Mouse (Mus musculus) intestine, embryonic 16.5 days (tissue): Measurements from ENCODE around the gene Kantr. TPM values are rescaled to one million over a fixed set of nuclear protein-coding genes. Genes with fewer than 3 reads are reported as not detected.

Experiments
- ATAC-seq: fragments of 200-750 bp; cut with Nextera tagmentation; 2 replicates; pipeline ENCODE4 v1.8.0; 2017; ENCODE audit warnings: moderate TSS enrichment, moderate library complexity
- H3K27ac ChIP-seq: fragments of 300-500 bp; sonication (generic); 2 replicates; pipeline ENCODE4 v1.5.1; 2014; ENCODE audit warnings: mild to moderate bottlenecking, low read length
- H3K27me3 ChIP-seq: fragments of 300-500 bp; sonication (generic); replicated peaks from 2 replicates; pipeline ENCODE4 v1.6.1; 2014; ENCODE audit warnings: low read length, control low read depth, mixed read lengths; ENCODE audit not compliant: control insufficient read depth, insufficient read depth
- H3K36me3 ChIP-seq: fragments of 300-500 bp; sonication (generic); 2 replicates; pipeline ENCODE4 v1.6.1; 2014; ENCODE audit warnings: low read length, control low read depth; ENCODE audit not compliant: control insufficient read depth, insufficient read depth
- H3K4me1 ChIP-seq: fragments of 300-500 bp; sonication (generic); 2 replicates; pipeline ENCODE4 v1.6.1; 2014; ENCODE audit warnings: low read length, control low read depth, mixed read lengths; ENCODE audit not compliant: control insufficient read depth, insufficient read depth
- H3K4me2 ChIP-seq: fragments of 300-500 bp; sonication (generic); 2 replicates; pipeline ENCODE4 v1.6.1; 2014; ENCODE audit warnings: low read depth, low read length, control low read depth
- H3K4me3 ChIP-seq: fragments of 300-500 bp; sonication (generic); 2 replicates; pipeline ENCODE4 v1.5.1; 2014; ENCODE audit warnings: mild to moderate bottlenecking, low read length
- H3K9ac ChIP-seq: fragments of 300-500 bp; sonication (generic); 2 replicates; pipeline ENCODE4 v1.6.1; 2014; ENCODE audit warnings: low read depth, low read length
- H3K9me3 ChIP-seq: fragments of 300-500 bp; sonication (generic); 2 replicates; pipeline ENCODE4 v1.6.1; 2016; ENCODE audit warnings: low read length, control low read depth; ENCODE audit not compliant: control insufficient read depth
- WGBS: fragments of 180-500 bp; shearing (Covaris S2); extraction: QIAGEN DNeasy Blood & Tissue Kit; methylation state at CpG from one replicate; pipeline ENCODE4 v1.1.7; 2014; 5-methylcytosine and 5-hydroxymethylcytosine counted together
- polyA plus RNA-seq: library from polyadenylated mRNA; unstranded; fragments of >200 nt; fragmentation: Nextera tagmentation; extraction: Ambion mirVana; gene quantifications from 2 replicates; pipeline ENCODE4 v1.2.1, GENCODE M21; 2015

Kantr gene
- polyA plus RNA-seq = 10.6 and 12.9 TPM in 2 replicates

DNA sequence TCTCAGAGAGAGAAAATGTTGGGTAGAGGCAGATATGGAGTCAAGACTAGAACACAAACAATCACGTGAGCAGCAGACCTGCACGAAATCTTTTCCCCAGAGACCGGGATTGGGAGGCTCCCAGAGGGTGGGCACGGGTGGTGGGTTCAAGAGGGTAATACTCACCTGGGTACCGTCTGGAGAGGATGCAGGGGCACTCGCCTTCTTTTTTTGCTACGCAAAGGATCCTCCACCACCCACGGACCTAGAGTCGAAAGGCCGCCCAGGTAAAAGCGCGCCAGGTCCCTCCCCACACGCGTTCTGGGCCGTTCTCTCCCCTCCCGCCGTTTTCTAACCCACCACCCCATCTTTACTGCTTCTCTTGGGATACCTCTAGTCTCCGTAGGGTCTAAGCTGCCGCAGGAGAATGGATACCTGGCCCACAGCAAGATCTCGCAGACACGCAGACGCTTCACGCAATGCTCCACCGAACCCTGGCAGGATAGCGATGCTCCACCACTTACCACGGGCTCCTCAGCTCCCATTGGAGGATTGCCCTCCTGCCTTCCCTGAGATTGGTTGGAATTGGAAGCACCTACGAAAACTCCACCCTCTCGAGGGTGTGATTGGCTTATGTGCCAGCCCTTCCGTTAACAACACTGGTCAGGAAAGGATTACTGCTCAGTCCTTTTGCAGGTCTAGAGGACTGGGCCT, at the start of gene Kantr:
TSS of gene Kantr (minus strand) at position 500 of the 693 bp plus-strand sequence.
- no peaks in the 10 kb centered on the region for H3K4me1 ChIP-seq
- peak within 1 kb of the TSS; percentile 60 for H3K4me3 ChIP-seq
- H3K27ac ChIP-seq = no peak within 1 kb of the TSS
- ATAC-seq = peak; percentile 99
- peak within 1 kb of the TSS; percentile 55 for H3K4me2 ChIP-seq
- WGBS = 10% methylated on average over 29 of the region's 29 CpGs
- H3K9ac ChIP-seq = peak within 1 kb of the TSS; percentile 68
- H3K27me3 ChIP-seq = 0 out of 2 replicates have a peak, but pooled peaks cover 8% of the 10 kb centered on the region
- H3K36me3 ChIP-seq = no peaks in the 10 kb centered on the region
- no peaks in the 10 kb centered on the region for H3K9me3 ChIP-seq

DNA sequence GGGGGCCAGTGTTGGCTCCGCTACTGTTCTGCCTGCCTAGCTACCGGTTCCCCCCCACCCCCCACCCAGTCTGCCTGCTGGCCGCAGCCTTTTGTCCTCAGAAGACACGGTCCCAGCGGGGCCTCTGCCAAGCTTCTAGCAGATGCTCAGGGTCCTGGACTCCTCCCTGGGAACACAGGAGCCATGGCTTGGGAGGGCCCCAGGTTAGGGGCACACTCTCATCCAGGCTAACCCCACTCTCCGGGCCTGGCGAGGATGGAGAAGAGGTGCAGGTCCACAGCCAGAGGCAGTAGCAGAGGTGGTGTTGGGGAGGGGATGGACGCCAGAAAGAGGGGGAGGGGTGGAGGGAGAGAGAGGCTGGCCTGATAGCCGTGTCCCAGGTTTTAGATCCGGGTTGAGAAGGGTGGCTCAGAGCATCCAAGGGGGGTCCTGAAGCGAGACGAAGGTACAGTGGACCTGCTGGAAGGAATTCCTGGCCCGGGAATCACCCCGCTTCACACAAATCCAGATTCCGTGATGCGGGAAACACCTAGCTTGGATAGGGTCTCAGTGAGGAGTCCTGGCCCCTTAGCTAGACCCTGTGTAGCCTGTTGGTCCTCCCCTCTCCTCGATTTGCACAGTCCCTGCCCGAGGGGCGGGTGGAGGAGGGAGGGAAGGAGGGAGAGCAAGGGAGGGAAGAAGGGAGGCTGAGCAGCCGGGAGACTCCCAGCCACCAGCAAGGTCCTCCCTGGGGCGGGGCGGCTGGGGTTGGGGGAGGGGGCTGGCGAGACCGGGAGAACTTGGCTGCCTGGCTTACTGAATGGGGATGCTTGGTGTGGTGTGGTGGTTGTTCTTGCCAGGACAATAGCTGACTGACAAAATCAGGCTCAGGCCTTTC, 41.3 kb upstream of the Kantr start, which contains the start of gene Gpr173:
TSS of gene Gpr173 (minus strand) at position 308 of the 877 bp plus-strand sequence.
- peaks cover 13% of the 10 kb centered on the region; the same call in 1 of the 2 replicates for H3K27me3 ChIP-seq
- no peaks in the 10 kb centered on the region for H3K36me3 ChIP-seq
- 16% methylated on average over 21 of the region's 24 CpGs for WGBS
- no peak within 1 kb of the TSS for H3K27ac ChIP-seq
- no peaks in the 10 kb centered on the region for H3K9me3 ChIP-seq
- H3K9ac ChIP-seq = peak within 1 kb of the TSS; percentile 61
- H3K4me1 ChIP-seq = no peaks in the 10 kb centered on the region
- H3K4me3 ChIP-seq = peak within 1 kb of the TSS; percentile 52
- ATAC-seq = peak; percentile 97
- H3K4me2 ChIP-seq = peak within 1 kb of the TSS; percentile 50

DNA sequence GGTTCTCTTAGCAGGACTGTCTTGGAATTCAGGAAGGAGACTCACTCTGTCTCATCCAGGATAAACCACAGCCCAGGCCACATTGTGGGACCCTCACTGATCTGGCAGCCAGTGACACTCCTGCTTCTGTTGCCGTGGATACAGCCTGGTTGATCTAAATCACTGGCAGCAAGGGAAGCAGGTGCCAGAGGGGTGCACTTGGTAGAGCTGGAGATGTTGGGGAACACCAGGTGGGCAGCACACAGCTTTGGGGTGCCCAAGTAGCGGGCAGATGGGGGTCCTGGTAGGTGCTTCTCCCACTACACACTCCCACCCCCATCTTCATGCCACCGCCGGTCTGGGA, 40.7 kb upstream of the Kantr start:
- H3K9me3 ChIP-seq = no peaks in the 10 kb centered on the region
- WGBS = 25% methylated on average over 4 of the region's 4 CpGs

DNA sequence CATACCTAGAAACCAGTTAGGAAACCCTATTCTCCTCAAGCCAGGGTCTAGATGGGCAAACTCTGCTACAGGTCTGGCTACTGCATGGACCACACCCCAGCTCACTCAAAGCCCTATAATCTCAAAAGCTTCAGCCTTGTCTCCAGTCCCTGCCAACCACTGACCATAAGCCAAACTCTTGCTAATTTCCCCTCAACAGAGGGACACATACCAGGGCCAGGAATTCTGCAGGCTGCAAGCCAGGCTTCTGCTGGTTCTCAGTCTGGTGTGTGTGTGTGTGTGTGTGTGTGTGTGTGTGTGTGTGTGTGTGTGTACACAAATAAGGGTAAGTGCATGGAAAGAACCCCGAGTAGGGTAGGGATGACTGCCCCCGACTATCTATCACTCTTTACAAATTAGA, 39.1 kb upstream of the Kantr start:
- Histone ChIP-seq H3K36me3 (no peaks in the 10 kb centered on the region), H3K4me2 (no peak overlapping the region), H3K27ac (no peak overlapping the region), H3K27me3 (peaks cover 8% of the 10 kb centered on the region; the same call in 1 of the 2 replicates), H3K9me3 (no peaks in the 10 kb centered on the region), H3K9ac (no peak overlapping the region), H3K4me1 (no peaks in the 10 kb centered on the region), H3K4me3 (no peak overlapping the region)
- WGBS = 60% methylated on average over 2 of the region's 2 CpGs
- ATAC-seq = no peak

More for the DNA sequence above, 40.7 kb upstream of the Kantr start:
- peak overlapping the region; percentile 50 for H3K4me2 ChIP-seq
- no peaks in the 10 kb centered on the region for H3K4me1 ChIP-seq
- H3K9ac ChIP-seq = peak overlapping the region; percentile 61
- peak overlapping the region; percentile 52 for H3K4me3 ChIP-seq
- ATAC-seq = 0 out of 2 replicates have a peak, but pooled peaks have one; percentile 4
- H3K27me3 ChIP-seq = peaks cover 12% of the 10 kb centered on the region; the same call in 1 of the 2 replicates
- no peak overlapping the region for H3K27ac ChIP-seq
- H3K36me3 ChIP-seq = no peaks in the 10 kb centered on the region

DNA sequence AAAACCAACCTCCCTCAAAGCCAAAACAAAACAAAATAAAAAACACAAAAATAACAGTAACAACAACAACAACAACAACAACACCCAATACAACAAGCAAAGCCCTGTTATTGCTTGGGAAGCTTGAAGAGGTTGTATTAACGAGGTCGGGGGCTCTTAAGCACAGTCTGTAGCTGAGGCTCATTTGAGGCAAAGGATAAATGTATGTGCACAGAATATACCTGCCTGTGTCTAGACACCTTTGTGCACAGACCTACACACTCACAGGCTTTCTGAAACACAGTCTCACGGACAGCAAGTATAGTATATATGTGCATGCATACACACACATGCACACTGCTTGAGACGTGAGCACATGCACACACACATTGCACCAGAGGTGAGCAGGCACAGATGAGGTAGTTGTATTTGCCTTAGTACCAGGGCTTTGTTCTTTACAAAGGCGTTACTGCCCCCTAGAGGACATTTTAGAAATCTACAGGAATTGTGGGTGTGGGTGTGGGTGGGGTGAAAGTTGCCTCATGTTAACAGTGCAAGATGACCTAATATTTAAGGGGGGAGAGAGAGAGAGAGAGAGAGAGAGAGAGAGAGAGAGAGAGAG, 25.4 kb upstream of the Kantr start:
- H3K4me1 ChIP-seq = no peaks in the 10 kb centered on the region
- 20% methylated on average over 5 of the region's 5 CpGs for WGBS
- H3K27ac ChIP-seq = no peak overlapping the region
- ATAC-seq = peak; percentile 71
- no peaks in the 10 kb centered on the region for H3K9me3 ChIP-seq
- peaks cover 6% of the 10 kb centered on the region; the same call in 1 of the 2 replicates for H3K27me3 ChIP-seq
- no peak overlapping the region for H3K4me2 ChIP-seq
- H3K9ac ChIP-seq = no peak overlapping the region
- no peak overlapping the region for H3K4me3 ChIP-seq
- no peaks in the 10 kb centered on the region for H3K36me3 ChIP-seq

DNA sequence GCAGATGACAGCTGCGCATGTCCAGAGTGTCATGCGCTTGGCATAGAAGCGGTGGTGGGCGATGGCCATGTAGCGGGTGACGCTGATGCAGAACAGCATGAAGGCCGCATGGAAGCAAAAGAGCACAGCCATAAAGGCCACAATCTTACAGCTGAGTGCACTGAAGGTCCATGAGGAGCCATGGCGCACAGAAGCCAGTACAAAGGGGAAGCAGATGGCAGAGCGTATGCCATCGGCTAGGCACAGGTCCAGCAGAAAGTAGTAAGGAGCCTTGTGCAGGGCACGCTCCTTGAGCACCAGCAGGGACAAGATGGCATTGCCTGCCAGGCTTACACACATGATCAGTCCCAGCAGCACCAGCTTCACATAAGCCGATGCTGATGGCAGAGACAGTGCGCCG, 19.7 kb upstream of the Kantr start:
- no peaks in the 10 kb centered on the region for H3K36me3 ChIP-seq
- H3K9ac ChIP-seq = no peak overlapping the region
- H3K9me3 ChIP-seq = no peaks in the 10 kb centered on the region
- ATAC-seq = no peak
- no peak overlapping the region for H3K4me2 ChIP-seq
- no peak overlapping the region for H3K4me3 ChIP-seq
- no peaks in the 10 kb centered on the region for H3K4me1 ChIP-seq
- H3K27me3 ChIP-seq = peaks cover 18% of the 10 kb centered on the region
- H3K27ac ChIP-seq = no peak overlapping the region
- WGBS = 97% methylated on average over 14 of the region's 14 CpGs

DNA sequence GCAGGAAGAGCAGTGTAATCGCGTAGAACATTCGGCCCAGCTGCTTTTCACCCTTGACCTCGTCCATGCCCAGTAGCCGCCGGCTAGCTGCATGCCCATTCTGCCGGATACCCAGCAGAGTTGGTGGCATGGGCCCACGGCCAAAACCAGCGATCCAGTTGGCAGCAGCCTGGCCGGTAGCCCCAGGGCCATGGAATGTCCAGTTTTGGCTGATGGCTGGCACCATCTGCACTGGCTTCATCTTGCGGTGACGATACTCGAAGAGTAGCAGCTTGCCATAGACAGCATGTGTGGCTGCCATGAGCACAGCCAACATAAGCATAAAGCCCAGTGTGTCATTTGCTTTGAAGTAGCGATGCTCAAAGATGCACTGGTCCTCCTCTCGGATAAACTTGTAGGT, 19.3 kb upstream of the Kantr start:
- Histone ChIP-seq H3K27ac (no peak overlapping the region), H3K4me3 (no peak overlapping the region), H3K36me3 (no peaks in the 10 kb centered on the region), H3K4me2 (no peak overlapping the region), H3K4me1 (no peaks in the 10 kb centered on the region), H3K9me3 (no peaks in the 10 kb centered on the region), H3K27me3 (peaks cover 19% of the 10 kb centered on the region), H3K9ac (no peak overlapping the region)
- ATAC-seq = no peak
- 92% methylated on average over 15 of the region's 15 CpGs for WGBS

DNA sequence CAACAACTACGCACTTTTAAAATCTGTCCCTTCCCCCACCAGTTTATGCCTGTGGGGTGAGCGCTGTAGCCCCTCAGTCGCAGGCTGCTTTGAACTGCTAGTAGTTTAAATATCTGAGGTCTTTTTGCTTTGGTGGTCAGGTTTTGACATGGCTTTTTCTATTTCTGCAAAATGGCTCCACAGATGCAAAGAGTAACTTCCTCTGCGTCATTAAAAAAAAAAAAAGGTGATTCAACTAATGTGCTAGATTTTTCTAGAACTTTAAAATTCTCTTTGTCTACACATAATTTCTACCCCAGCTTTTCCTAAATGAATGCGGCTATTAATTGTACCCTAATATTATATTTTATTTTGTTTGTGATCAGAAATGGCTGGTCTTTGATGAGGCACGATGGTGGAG, 15.6 kb upstream of the Kantr start:
- WGBS = 34% methylated on average over 6 of the region's 6 CpGs
- Histone ChIP-seq H3K9me3 (no peaks in the 10 kb centered on the region), H3K36me3 (no peaks in the 10 kb centered on the region), H3K27ac (peak overlapping the region; percentile 79), H3K4me3 (peak overlapping the region; percentile 61), H3K9ac (peak overlapping the region; percentile 79), H3K27me3 (peaks cover 16% of the 10 kb centered on the region), H3K4me1 (0 out of 2 replicates have a peak, but pooled peaks cover 3% of the 10 kb centered on the region), H3K4me2 (peak overlapping the region; percentile 50)
- ATAC-seq = no peak

DNA sequence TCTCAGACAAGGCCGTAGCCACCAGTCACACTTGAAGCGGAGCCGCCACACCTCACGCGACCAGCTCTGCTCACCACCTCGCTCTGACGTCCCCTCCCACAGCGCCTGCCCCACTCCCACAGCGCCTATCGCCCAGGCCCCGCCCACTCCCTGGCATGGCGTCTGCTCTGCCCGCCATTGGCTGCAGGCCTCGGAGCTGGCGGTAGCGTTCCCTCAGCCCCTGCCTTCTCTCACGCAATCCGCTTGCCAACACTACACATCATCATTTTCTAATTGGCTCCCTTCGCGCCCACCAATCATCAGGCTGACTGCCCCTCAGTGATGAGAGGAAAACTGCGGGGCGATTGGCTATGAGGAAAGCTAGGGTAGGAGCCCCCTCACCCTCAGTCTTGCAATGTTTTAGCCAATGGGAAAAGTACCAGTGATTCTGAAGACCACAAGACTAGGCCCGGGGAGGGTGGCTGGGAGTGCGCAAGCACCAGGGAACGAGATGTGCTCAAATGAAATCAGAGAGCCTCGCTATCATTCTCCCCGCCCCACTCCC, 15.1 kb upstream of the Kantr start, which contains the start of gene Tspyl2:
TSS of gene Tspyl2 (minus strand) at position 68 of the 544 bp plus-strand sequence.
- peaks cover 16% of the 10 kb centered on the region for H3K27me3 ChIP-seq

More for the DNA sequence above, 15.1 kb upstream of the Kantr start, which contains the start of gene Tspyl2:
- Histone ChIP-seq H3K9ac (peak within 1 kb of the TSS; percentile 79), H3K4me3 (peak within 1 kb of the TSS; percentile 61), H3K36me3 (no peaks in the 10 kb centered on the region), H3K4me2 (peak within 1 kb of the TSS; percentile 55), H3K9me3 (no peaks in the 10 kb centered on the region), H3K4me1 (0 out of 2 replicates have a peak, but pooled peaks cover 3% of the 10 kb centered on the region), H3K27ac (peak within 1 kb of the TSS; percentile 79)
- WGBS = 10% methylated on average over 26 of the region's 27 CpGs
- peak; percentile 99 for ATAC-seq
